Mouse (Mus musculus) myocyte (in vitro differentiated cells): ENCODE results near the gene Kcnq5.

Experiments used
- CEBPB ChIP-seq: IDR thresholded peaks from 2 replicates; pipeline ENCODE4 v1.6.1; 2011; ENCODE audit warnings: mild to moderate bottlenecking, moderate library complexity; ENCODE audit not compliant: poor library complexity, insufficient read depth, severe bottlenecking
- E2F4 ChIP-seq: IDR thresholded peaks from one replicate; pipeline ENCODE4 v1.6.1; 2011; ENCODE audit warnings: mild to moderate bottlenecking, control low read depth, moderate library complexity; ENCODE audit not compliant: insufficient read depth
- MAX ChIP-seq: IDR thresholded peaks from one replicate; pipeline ENCODE4 v1.6.1; 2011; ENCODE audit warnings: low read depth, mild to moderate bottlenecking, control low read depth
- MYOD1 ChIP-seq, 3 experiments: IDR thresholded peaks; one replicate each; pipeline ENCODE4 v1.6.1; 2011; ENCODE audit warnings: control low read depth in 2 of 3, low read depth in 2 of 3, mild to moderate bottlenecking in 2 of 3, moderate library complexity in 1 of 3; ENCODE audit not compliant: insufficient read length in 2 of 3, control insufficient read depth in 1 of 3
- POLR2A ChIP-seq: IDR thresholded peaks from one replicate; pipeline ENCODE4 v1.6.1; 2011; ENCODE audit warnings: low read depth, mild to moderate bottlenecking, control low read depth, moderate library complexity; ENCODE audit not compliant: insufficient read length
- POLR2AphosphoS2 ChIP-seq: IDR thresholded peaks from one replicate; pipeline ENCODE4 v1.6.1; 2011; ENCODE audit warnings: low read depth, control low read depth; ENCODE audit not compliant: insufficient read length
- SRF ChIP-seq: IDR thresholded peaks from one replicate; pipeline ENCODE4 v1.6.1; 2011; ENCODE audit warnings: low read depth; ENCODE audit not compliant: control insufficient read depth, insufficient read length
- TCF12 ChIP-seq: IDR thresholded peaks from one replicate; pipeline ENCODE4 v1.6.1; 2011; ENCODE audit warnings: mild to moderate bottlenecking, control low read depth; ENCODE audit not compliant: poor library complexity, insufficient read depth, severe bottlenecking
- USF1 ChIP-seq: IDR thresholded peaks from one replicate; pipeline ENCODE4 v1.6.1; 2011; ENCODE audit warnings: low read depth, mild to moderate bottlenecking, control low read depth, moderate library complexity

DNA sequence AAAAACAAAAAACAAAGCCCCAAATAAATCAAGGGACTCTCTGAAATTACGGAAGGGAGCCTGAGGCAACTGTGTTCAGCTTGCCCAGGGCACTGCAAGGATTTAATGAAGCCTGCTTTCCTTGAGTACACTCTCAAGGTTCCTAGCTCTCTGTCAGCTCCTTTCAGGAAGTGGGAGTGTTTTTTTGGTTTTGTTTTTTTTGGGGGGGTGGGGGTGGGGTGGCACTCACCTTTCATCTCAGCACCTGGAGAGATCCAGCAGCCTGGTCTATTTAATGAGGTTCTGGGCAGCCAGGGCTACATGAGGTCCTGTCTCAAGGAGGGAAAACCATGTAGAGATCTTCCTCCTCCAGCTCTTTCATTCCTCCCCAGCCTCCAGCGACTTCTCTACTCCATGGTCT lies 612.4 kb downstream of the Kcnq5 start, which contains the start of gene Khdc1a:
- TF ChIP-seq POLR2A: no peak
- no peak for TF ChIP-seq CEBPB
- TF ChIP-seq USF1: no peak
- TF ChIP-seq MYOD1 (IDR thresholded peaks at IDR 0.05; ENCODE audit: control insufficient read depth in 1 of 3, insufficient read length in 2 of 3, low read depth in 2 of 3): no peak
- TF ChIP-seq MAX: no peak
- no peak for TF ChIP-seq E2F4
- no peak for TF ChIP-seq SRF
- TF ChIP-seq POLR2AphosphoS2: no peak
- TF ChIP-seq TCF12: no peak
